Mouse (Mus musculus) urinary bladder, adult 18-20 months (tissue): ENCODE results near the gene Ttl.

Source experiments
- DNase-seq, 2 experiments: peaks; one replicate each; pipeline ENCODE4 v3.0.0; 2022; ENCODE audit warnings: low spot score in 2 of 2, mixed read lengths in 2 of 2

Ttl gene

DNA sequence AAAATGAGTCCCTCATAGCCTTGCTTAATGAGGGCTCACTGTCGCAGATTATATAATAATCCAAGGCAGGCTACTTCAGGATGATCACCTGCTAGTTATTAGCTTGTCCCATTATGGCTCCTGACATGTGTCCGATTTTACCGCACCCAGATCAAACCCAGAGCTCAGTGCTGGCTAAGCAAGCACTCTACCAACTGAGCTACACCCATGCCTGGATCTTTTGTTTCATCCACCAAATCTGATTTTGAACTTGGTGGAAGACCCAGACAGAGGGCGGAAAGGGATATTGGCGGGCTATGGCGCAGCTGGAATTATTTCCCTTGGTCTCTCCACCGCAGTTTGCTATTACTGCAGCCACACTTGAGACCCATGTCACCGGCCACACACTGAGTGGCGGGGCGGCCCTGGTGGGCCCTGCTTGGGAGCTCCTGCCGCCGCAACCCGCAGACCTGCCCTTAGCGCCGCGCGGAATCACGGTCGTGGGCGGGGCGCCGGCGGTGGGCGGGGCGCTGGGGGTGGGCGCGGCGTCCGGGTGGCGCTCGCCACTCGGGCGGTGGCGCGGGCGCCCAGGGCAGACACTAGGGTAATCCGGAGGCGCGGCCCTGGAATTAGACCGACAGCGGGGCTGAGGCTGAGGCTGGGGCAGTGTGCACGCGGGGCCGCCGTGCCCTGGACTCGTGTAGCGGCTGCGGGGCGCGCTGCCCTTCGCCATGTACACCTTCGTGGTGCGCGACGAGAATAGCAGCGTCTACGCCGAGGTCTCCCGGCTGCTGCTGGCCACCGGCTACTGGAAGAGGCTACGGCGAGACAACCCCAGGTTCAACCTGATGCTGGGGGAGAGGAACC lies at the start of gene Ttl:
Ttl (plus strand) TSS at position 506 of the 846 bp plus-strand sequence.
- peak; percentile 62 to 77 for DNase-seq

DNA sequence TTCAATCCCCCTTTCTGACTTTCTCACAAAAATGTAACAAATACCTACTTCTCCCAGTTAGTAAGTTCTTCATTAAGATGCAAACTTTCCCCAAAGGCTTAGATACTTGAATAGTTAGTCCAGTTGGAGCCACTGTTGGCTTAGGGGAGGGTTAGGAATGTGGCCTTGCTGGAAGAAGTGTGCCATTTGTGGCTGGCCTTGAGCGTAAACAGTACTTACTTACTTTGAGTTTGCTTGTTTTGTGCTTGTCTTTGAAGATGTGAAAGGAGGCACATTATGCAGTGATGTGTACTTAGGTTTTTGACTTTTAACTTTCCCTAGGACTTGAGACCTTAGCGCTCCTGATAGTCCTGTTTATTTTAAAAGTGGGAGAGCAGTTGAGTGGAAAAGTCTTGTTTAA lies 45.6 kb upstream of the Ttl start:
- no peak for DNase-seq

DNA sequence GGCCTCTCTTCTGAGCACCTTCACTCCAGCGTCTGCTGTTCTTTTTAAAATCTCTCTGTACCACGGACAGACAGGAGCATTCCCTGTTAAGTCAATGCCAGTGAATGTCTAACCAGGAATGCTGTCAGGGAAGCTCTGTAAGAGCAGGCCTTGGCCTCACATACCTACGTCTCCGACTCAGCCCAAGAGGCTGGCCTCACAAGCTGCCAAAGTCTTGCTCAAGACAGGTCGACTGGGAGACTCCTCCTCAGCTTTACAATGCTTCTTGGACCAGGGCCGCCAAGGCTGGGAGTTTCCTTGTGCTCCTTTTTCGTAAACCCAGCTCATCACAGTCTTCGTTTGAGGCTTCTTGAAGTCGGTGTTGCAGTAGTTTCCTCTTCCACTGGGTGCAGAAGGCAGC lies 40.9 kb upstream of the Ttl start:
- DNase-seq, result peak in 1 of 2 experiments; percentile 31

DNA sequence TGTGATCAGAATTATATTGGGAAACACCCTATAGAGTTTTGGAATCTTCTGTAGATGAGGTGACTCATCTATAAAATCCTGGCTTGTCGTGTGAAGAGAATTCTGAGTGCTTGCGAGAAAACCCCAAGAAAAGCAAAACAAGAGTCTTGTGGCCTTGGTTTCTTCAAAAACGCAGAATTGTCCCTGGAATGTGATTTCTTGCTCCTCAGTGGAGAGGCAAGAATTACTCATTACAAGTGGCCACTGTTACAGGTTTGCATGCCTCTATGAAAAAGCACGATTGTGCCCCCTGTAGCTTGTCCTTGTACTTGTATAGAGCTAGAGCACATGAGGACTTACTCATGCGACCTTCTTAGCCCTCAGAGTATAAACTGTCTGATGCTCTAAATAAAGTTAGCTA lies 30.4 kb upstream of the Ttl start:
- DNase-seq, result no peak

DNA sequence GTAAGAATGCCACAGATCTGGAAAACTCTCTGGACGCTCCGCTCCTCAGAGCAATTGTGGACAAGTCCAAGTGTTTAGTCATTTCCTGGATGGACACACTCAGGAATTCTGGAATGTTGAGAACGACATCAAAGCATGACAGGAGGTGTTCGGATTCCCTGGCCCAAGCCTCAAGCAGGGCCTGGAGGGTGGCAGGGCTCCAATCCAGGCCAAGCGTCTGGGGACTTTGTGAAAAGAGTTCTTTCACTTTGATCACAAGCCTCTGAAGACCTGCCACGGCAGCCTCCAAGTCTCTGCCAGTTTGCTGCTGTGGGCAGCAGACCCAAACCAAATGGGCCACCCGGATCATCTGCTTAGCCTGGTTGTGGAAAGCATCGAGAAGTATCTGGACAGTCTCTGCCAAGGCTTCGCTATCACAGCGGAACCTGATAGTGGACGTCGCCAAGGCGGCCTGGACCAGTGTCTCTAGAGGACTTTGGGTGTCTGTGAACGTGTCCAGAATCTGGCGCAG lies 27.3 kb upstream of the Ttl start:
- DNase-seq, result no peak

DNA sequence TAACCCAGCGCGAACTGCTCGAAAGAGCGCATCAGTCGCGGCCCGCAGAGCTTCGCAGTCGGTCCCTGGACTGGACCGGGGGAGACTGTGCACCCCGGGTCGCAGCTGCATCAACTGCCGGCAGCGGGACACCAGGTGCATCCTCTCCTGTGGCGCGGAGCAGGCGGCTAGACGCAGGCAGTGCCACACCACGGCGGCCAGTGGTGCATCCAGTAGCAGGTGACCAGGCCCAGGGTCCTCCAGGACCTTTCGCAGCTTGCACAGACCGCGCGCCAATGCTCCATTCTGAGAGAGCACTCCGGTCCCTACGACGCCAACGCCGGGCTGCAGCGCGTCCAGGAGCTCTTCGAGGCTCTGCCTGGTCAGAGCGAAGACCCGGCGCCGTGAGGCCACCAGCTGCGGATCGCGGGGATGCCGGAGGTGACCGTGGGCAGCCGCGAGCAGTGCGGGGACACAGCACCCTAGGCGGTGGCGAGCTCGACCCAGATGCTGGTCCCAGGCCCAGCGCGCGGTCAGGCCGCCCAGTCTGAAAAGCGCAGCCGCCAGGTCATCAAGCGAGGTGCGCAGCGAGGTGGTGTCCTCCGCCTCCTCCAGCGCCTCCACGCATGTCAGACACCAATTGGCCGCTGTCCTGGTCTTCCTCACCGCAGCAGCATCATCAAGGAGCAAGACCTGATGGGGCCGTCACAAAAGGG lies 26.7 kb upstream of the Ttl start:
- no peak for DNase-seq

DNA sequence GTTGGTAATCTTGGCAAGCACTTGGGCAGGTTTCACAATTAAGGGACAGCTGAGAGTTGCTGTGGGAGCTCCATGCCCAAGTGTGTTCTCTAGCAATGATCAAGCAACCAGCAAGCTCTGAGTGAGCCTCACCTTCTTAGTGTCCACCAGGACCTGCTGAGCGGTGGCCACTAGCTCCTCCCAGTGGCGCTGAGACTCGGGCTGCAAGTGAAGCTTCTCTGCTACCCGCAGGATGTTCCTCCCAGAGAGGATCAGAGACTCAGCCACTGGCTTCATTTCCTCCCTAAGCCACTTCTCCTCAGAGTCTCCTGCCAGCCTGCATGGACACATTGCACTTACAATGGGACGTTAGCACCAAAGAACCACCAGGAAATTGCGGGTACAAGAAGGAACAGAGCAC lies 25.2 kb upstream of the Ttl start:
- DNase-seq, result no peak

DNA sequence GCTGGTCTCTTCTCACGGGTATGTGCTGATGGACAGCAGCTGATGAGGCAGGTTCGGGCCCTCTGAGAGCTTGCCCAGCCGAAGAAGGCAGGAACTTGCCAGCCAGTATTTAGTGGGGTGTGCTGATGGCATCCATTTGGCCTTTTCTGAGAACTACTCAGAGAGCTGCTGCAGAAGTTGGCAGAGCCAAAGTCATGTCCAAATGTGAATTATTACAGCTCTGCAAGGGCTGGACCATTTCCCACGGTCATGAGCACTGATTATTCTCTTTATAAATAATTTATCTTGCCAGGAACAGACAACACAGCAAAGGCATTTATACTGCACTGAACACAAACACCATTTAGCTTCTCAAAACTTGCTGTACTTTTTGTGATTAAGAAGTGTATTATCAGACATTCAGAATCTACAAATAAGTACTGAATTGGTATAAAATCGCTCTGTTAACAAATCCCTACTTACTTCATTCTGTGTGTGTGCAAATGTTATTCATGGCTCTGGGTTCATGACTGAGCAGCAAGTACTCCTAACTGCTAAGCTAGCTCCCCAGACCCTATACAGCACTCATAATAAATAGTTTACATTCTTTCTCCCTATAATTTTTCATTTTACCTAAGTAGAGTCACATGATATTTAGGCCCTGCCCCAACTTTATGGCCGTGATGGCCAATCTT lies 19.4 kb upstream of the Ttl start:
- peak in 1 of 2 experiments; percentile 34 for DNase-seq

DNA sequence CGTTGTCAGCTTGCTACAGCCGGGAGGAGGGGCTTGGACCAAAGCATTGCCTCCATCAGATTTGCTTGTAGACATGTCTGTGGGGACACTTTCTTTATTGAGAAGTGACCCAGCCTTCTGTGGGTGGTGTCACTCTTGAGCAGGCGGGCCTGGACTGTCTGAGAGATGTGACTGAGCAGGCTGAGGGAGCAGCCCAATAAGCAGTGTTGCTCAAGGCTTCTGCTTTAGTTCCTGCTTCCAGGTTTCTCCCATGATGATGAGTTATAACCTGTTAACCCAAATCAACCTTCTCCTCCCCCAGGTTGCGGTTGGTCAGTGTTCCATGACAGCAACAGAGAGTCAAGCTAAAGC lies 18.9 kb upstream of the Ttl start:
- DNase-seq, result no peak

DNA sequence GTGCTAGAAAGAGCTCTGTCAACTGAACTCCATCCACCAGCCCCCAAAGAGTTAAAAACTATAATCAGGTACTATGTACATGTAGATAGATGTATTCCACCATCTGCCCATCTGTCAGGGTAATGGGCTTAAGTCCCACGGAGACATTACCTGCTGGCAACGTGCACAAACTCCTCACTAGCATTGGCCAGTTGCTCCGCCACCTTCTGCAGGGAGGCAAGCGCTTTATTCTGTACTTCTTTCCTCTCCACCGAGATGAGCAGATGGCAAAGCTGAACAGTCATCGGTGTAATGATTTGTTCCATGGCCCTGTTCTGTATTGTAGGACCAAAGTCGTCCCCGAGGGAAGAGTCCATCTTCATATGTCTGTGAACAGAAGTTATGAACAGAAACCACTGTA lies 17.9 kb upstream of the Ttl start, which contains the start of gene Vinac1:
Vinac1 (minus strand) TSS at position 362 of the 400 bp plus-strand sequence.
- no peak for DNase-seq

DNA sequence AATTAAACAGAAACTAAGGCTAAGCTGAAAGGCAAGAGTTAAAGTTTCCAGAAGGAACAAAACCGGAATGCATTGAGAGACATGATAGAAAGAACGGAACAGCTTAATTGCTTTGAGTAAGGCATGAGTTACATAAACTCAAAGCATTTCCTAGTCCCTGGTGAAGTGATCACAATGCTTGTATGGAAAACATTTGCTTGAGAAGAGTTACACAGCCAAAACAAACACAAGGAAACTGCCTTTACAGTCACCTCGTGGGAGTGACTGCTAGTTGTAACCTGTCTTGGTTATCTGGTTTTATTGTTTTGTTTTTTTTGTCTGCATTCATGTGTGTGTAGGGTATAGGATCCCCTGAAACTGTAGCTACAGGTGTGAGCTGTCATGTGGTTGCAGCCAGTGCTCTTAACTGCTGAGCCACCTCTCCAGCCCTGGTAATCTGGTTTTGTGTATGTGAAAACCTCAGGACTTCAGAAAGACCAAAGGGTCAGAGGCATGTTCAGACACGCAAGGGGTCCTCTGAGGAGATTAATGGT lies 13.2 kb upstream of the Ttl start:
- no peak for DNase-seq

DNA sequence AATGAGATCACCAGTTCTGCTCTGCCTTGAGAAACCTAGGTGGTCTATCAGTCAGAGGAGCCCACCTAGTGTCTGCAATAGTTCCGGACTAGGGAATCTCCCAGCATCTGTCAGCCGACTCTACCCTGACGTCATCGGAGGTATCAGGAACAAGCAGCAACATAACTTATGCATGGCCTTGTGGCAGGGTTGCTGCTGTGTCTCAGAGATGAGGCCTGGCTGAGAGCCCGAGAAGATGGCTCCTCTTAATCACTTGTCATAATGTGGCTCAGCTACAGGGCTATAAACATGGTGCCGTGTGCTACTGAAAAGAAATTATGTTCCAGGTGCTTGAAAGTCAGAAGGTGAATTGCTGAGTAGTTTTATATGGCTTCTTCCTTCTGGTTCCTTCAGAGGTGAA lies 10.0 kb upstream of the Ttl start:
- no peak for DNase-seq

DNA sequence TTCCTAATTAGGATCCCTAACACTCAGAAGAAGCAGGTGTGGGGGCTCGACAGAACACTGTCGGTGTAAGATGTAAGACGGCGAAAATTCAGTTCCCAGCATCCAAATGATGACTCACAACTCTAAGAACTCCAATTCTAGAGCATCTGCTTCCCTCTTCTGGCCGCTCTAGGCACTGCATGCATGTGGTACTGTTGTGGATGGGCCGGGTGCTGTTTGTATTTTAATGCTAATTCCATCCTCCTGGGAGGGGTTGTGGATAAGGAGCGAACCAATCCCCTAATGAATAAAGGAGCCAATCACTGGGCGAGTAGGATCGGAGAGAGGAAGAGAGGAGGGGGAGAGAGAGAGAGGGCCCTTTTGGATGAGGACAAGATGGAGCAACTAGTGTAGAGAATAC lies 9.1 kb upstream of the Ttl start:
- DNase-seq, result no peak

DNA sequence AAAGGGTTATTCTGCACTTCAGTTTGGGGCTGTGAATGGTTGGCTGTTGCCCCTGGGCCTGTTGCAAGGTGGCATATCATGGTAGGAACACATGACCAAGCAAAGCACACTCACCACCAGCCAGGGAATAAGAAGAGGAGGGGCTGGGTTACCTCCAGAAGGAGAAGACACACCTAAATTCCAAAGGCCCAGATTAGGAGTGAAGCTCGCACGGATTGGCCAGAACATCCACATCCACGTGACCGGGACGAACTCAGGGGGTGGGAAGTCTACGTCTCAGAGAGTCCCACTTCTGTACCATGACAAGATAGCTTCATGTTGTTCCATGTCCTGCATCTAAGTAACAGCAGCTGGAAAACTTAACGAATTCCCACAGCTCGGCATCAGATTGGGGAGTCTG lies 8.5 kb upstream of the Ttl start:
- DNase-seq, result no peak

DNA sequence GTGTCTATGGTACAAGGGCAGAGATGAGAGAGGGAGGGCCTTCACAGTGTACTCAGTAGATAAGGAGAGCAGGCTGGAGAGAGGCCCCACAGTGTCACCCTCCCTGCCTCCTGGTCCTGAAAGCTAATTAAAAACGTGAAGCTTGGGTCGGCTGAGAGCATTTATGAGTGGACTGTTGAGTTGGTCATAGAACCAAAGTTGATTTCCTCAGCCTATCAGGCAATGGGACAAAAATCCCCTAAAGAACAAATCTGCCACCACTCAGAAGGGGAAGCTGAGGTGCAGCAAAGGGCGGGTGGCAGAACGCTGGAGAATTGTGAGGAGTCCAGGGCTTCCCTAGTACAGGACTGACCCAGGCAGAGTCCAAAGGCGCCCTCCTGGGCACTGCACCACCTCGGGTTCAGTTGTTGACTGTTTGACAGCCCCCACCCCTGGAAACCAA lies 7.8 kb upstream of the Ttl start:
- no peak for DNase-seq

DNA sequence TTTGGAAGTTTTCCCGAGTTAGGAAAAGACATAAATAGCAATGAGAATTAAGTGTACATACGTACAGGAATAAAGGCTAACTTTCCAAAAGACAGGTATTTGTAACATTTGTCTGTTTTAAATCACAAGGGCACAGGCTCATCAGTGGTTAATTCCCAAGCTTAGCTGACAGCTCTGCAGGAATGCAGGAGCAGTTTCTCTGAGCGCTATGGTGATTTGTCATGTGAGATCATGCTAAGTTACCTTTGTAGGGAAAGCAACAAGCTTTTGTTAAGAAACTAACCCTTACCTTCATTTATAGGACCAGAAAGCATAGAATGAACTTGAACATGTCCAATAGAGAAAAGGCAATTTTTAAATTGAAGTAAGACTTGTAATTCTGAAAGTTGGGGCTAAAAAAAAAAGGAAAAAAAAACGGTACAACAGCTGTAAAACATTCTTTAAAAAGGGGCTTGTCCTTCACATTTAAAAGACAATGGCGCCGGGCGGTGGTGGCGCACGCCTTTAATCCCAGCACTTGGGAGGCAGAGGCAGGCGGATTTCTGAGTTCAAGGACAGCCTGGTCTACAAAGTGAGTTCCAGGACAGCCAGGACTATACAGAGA lies 4.2 kb upstream of the Ttl start:
- no peak for DNase-seq

DNA sequence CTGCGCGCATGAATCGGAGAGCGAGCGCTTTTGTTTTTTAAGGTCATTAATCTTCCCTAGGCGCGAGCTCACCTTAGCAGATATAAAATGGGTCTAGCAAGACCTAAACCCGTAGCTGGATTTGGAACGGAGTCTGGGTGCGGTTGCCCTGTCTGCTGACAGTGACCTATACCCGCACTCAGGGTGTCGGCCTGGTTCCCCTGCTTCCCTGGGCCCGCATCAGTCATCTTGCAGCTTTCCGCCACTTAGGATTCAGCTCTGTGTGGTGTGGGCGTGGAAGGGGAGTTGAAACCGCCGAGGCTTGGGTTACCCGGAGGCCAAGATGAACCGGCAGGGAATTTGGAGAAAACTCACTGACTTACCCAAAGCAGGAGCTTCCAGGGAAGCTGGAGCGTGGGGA lies 584 bp downstream of the Ttl start:
- DNase-seq, result peak in 1 of 2 experiments; percentile 30

DNA sequence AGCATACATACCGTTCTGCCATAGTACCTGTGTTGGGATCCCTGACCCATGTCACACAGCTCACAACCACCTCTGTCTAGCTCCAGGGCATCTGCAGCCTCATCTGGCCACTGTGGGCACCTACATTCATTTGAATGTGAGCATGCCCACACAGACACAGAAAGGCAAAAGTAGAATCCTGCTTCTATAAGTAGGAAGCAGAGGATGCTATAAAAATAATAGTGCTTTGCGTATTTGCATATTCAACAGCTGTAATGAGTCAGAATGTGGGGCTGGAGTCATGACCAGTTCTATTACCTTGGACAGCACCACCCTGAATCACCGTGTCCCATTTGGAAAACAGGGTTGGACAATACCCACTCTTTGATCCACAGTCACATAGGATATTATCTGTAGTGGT lies 4.6 kb downstream of the Ttl start:
- DNase-seq, result no peak

DNA sequence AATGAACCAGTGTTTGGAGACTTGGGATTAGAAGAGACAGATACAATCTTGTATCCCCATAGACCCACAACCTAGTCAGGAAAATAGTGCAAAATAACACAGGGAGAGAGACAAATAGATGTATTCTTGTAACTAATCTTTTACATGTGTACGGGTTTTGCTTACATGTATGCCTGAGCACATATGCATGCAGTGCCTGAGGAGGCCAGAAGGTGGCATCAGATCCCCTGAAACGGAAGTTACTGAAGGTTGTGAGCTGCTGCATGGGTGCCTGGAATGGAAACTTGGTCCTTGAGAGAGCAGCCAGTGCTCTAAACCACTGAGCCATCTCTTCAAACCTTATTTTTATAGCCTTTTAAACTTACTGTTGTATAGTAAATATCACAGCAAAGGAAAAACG lies 12.6 kb downstream of the Ttl start:
- no peak for DNase-seq

DNA sequence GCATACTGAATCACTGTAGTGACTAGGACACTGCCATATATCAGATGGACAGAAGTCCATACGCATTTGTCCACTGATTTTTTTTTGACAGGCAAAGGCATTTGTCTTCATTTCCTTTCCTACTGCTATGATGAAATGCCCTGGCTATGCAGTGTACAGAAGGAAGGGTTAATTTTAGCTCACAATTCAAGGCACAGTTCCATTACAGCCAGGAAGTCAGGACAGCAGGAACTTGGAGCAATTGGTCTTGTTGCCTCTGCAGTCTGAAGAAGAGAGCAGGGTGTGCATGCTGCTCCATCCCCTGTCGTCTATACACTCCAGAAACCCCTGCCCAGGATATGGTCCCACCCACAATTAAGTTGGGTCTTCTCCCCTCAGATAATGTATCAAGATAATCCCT lies 13.5 kb downstream of the Ttl start:
- no peak for DNase-seq

DNA sequence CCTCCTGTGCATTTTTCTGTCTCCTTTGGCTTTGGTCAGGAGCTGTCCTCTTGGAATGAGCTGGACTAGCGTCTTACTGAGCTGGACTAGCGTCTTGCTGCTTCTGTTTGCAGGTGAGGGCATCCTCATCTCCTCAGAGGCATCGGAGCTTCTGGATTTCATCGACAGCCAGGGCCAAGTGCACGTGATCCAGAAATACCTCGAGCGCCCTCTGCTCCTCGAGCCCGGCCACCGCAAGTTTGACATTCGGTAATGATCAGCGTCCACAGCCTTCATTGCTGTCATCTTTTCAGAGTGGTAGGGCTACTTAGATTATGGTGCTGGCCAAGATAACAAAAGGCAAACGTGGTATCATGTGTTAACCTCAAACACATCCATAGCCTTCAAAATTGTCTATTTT lies 15.4 kb downstream of the Ttl start:
- no peak for DNase-seq

DNA sequence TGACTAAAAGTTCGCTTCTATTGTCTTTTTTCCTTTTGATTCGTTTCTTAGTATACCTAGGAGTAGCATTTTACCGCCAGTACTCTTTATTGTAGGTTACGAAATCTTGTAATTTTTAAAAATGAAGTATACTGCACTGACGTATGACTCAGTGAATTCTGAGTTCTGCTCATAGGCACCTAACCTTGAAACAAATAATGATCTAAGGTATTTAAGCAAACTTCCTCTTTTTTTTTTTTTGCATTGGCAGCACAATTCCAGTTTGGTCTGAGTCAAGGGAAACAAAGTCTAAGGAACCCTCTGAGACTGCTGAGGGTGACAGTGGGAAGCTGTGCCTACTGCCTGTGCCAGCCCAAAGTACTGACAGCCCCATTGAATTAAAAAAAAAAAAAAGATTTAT lies 17.8 kb downstream of the Ttl start:
- DNase-seq, result no peak
